Mouse (Mus musculus): ENCODE measurements around the gene Emilin3. TPM values are rescaled to one million over a fixed set of nuclear protein-coding genes. Genes with fewer than 3 reads are reported as not detected.

Emilin3 gene
- total RNA-seq, 2 experiments from 2014 or later = not detected

- ATAC-seq (replicated peaks; ENCODE audit: low FRiP score, poor library complexity, severe bottlenecking) = no peak
These were observed 6.2 kb upstream of the Emilin3 start for GRCm38 (mm10) chr2:160918154-160918929.

DNA sequence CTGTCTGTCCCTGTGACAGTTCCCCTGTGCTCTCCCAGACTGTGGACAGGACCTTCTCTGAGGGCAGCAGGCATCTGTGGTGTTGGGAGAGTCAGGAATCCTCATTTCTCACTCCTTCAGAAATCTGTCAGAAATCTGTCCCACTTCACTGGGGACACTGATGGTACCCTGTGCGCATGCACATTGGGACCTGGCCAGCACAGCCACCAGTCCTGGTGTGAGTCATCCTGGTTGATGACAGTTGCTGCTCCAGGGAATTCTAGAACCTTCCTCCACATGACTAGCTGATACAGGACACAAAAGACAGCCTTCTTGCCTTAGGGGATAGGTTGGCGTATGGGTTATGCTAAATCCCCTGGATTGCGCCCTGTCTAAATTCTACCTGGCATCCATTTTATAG is 5.2 kb upstream of the Emilin3 start:
- ATAC-seq (replicated peaks; ENCODE audit: low FRiP score, poor library complexity, severe bottlenecking) = no peak

DNA sequence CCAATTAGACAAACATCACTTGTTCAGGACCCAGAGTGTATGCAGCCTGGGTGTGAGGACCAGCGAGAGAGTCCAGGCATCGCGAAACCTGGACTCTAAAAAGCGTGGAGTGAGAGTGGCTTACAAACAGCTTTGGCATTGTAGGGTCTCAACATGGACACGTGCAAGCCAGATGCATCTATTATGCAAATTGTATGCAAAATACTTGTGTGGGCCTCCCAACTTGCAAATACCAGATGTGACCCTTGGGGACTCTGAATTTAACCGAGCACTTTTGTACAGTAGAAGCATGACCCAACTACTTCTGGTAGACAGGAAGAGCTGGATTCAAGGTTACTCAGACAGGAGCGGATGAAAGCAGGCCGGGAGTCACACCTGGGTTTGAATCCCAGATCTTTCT is 4.6 kb upstream of the Emilin3 start:
- ATAC-seq (replicated peaks; ENCODE audit: low FRiP score, poor library complexity, severe bottlenecking) = no peak

DNA sequence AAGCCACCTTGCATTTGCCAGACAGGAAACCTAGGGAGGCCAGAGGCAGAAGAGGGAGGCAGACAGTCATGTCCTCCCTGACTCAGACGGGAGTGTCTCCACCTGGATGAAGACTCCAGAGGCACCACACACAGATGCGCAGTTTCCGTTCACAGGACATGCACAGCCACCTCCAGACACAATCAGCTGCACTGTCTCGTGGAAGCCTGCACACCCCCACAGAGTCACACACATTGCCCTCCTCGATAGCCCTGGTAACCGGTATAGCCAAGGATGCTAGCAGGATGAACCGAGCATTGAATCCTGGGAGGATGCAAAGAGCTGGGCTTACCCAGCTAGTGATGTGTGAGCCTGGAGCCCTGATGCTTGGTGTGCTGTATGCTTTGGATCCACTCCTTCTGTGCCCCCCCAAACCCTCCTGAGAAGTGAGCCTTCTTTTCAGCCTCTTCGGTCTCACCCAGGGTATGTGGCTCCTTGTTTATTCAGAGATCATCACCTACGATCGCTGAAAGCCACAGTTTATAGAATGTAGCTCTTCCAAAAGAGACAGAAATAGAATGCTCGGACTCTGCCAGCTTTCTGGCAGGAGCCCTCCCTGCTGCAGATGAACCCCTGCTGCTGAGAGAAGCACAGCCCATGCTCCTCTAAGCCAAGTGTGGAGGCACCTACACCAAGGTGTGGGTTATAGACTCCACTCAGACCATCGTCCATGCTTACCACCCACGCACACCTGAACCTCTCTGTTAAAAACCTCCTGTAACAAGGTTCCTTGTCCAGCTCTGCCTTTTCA is 3.9 kb upstream of the Emilin3 start:
- no peak for ATAC-seq (replicated peaks; ENCODE audit: low FRiP score, poor library complexity, severe bottlenecking)

DNA sequence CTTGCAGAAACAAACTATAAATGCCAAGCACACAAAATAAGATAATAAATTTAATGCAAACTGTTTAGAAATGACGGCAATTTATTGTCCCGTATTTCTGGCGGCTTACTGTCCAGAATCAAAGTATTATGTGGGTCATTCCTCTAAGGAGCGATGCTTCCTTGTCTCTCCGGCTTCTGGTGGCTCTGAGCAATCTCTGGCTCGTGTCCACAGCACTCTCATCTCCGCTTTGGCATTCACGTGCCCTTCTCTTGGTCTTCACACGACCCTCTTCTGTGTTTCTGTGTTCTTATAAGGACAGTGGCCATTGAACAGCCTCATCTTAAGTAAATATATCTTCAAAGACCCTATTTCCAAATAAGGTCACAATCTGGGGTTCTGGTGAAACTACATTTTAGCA is 2.5 kb upstream of the Emilin3 start:
- ATAC-seq (replicated peaks; ENCODE audit: low FRiP score, poor library complexity, severe bottlenecking) = no peak

DNA sequence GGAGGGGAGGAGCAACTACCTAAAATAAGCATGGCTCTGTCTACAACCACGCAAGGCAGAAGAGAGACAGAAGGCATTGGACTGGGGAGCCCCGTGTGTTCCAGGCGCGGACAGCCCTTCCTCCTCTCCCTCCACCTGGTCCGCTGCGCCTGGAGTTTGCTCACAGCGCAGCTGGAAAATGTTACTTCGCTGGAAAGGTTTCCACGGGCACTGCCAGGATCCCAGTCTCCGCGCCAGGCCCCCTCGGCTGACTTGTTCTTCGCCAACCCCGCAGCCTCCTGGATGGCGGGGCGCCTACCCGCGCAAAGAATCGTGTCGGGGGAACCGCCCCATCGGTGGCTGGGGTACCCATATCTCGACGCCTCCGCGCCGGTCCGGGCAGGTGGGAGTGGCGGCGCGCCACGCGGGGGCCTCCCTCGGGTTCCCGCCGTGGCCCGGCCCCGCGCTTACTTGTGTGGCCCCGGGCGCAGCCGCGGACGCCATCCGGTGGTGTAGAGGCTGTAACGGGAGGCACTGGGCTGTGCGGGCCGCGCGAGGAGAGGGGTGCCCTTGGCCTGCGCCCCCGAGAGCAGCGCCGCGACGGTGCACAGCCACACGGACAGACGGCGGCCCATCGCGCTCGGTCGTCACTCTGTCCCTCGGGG is 448 bp downstream of the Emilin3 start:
- ATAC-seq (replicated peaks; ENCODE audit: low FRiP score, poor library complexity, severe bottlenecking) = no peak

- ATAC-seq (replicated peaks; ENCODE audit: low FRiP score, poor library complexity, severe bottlenecking) = no peak
These were observed 1.5 kb downstream of the Emilin3 start for GRCm38 (mm10) chr2:160910633-160911032.

DNA sequence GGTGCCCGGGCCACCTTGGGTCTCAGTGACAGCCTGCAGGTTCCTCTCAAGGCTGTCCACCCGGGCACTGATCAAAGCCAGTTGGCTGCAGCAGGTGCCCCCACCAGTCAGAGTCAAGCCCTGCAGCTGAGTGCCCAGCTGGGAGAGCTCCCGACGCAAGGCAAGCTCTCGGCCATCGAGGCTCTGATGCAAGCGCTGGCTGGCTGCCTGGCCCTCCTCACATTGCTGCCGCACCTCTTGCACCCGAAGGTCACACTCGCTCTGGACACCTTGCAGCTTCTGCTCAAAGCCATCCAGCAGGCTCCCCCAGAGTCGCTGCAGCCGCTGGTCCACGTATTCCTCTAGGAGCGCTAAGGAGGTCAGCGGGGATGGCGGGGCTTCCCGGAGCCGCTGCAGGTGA is 3.5 kb downstream of the Emilin3 start:
- ATAC-seq (replicated peaks; ENCODE audit: low FRiP score, poor library complexity, severe bottlenecking) = no peak

DNA sequence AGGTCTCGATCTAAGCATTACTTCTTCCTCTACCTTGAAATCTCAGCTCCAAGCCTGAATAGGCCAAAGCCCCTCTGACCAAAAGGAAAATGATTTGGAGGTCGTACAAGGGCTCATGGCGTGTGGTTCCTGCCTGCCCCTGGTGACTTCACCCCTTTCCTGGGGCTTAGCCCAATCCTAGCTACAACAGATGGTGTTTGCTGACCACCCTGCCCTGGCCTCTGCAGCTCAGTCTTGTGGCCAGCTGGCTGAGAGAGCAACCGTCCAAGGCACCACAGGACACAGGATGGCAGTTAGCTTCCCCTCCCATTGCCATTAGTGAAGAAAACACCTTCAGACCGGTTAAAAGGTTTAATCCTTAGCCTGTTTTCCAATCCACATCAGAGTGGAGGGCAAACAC is 6.0 kb downstream of the Emilin3 start:
- no peak for ATAC-seq (replicated peaks; ENCODE audit: low FRiP score, poor library complexity, severe bottlenecking)

DNA sequence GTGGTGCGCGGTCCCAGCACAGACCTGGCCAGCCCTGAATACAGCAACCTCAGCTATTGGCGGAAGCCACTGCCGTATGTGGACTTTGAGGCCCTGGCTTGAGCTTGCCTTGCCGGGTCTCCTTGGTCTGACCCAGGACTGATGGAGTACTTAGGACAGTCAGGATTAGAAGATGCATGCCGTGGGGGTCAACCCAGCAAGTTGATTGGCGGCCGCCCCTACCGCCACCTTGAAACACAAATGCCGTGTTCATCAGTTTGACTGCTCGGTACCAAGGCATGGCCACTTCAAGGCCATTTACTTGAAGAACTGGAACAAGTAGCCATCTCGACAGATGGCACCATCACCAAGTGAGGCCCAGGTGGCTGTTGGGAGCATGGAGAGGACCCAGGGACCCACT is 6.8 kb downstream of the Emilin3 start:
- no peak for ATAC-seq (replicated peaks; ENCODE audit: low FRiP score, poor library complexity, severe bottlenecking)

DNA sequence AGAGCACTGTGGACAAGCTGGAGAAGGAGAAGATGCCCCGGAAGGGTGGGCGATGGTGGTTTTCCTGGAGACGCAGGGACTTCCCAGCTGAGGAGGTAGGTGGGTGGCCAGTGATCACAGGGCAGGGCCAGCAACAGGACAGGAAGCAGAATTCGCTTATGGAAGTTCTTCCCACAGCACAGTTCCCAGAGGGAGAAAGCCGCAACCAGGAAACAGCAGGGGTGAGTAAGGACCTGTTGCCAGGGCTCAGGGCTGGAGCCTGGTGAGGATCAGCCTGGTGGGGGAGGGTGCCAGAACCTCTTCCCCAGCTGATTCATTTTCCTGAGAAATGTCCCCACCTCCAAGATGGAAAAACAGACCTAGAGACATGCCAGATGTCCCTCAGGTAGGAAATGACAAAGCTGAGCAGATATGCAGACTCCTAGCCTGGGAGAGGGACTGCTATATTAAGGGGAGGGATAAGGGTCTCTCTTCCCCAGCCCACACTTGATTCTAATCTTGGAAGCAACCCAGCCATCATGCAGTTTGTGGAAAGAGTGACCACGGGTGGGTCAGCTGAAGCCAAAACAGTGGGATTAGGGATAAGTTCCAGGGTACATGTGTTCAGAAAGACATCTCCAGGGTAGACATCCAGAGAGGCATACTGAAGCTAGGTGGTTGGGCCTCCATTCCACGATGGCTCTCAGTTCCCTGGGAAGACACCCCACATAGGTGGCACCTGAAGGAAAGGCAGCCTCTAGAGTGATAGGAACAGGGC is 10.3 kb downstream of the Emilin3 start:
- no peak for ATAC-seq (replicated peaks; ENCODE audit: low FRiP score, poor library complexity, severe bottlenecking)

- no peak for ATAC-seq (replicated peaks; ENCODE audit: low FRiP score, poor library complexity, severe bottlenecking)
These were observed 20.4 kb downstream of the Emilin3 start for GRCm38 (mm10) chr2:160891697-160892096.

GRCm38 (mm10) chr2:160891045-160891444 is 21.1 kb downstream of the Emilin3 start:
- ATAC-seq (replicated peaks; ENCODE audit: low FRiP score, poor library complexity, severe bottlenecking) = no peak

DNA sequence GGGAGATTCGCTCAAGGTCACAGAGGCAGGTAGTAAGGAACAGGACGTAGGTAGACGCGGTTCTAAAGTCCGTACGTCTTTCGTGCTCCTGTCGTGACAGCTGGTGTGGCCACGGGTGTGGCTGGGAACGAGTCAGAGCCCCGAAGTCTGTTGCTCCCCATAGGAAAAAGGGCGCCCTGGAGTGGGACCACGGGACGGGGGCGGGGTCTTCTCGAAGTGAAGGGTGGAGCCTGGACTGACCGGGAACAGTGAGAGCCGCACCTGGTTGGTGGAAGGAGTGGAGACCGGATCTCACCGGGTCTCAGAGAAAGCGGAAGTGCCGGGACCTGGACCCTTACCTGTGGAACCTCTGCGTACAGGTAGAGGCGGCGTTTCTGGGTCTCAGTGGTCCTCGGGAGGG is 24.3 kb downstream of the Emilin3 start:
- ATAC-seq (replicated peaks; ENCODE audit: low FRiP score, poor library complexity, severe bottlenecking) = no peak

- peak; percentile 84 for ATAC-seq (replicated peaks; ENCODE audit: low FRiP score, poor library complexity, severe bottlenecking)
These were observed 24.8 kb downstream of the Emilin3 start for GRCm38 (mm10) chr2:160887284-160887683.

GRCm38 (mm10) chr2:160886221-160886620 is 25.9 kb downstream of the Emilin3 start:
- no peak for ATAC-seq (replicated peaks; ENCODE audit: low FRiP score, poor library complexity, severe bottlenecking)

DNA sequence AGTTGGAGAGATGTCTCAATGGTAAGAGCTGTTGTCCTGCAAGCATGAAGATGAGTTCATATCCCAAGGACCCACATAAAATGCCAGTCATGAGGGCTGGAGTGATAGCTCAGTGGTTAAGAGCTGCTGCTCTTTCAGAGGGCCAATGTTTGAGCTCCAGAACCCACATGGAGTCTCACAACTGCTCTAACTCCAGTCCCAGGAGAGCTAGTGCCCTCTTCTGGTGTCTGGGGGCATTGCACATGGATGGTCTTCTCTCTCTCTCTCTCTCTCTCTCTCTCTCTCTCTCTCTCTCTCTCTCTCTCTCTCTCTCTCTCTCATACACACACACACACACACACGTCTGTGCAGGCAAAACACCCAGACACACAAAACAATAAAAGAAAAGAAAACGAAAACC is 27.3 kb downstream of the Emilin3 start:
- ATAC-seq (replicated peaks; ENCODE audit: low FRiP score, poor library complexity, severe bottlenecking) = no peak

- no peak for ATAC-seq (replicated peaks; ENCODE audit: low FRiP score, poor library complexity, severe bottlenecking)
These were observed 28.2 kb downstream of the Emilin3 start for GRCm38 (mm10) chr2:160883912-160884311.

DNA sequence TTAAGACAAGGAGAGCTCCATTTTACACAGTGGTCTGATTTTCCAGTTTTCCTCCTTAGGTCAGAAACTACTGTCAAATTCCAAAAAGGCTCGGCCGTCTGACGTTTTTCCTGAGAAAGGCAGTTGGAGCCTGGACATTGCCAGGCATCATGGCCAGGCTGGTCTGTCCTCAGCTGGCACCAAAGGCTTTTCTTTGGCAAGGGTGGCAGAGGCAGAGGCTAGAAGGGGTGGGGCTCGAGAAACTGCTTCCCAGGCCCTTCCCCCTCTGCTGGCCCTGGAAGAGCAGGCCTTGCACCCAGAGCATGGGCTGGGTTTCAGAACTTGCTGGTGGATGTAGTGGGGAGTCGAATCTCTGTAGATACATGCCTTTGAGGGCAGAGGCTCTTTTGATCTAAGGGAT is 29.7 kb downstream of the Emilin3 start:
- no peak for ATAC-seq (replicated peaks; ENCODE audit: low FRiP score, poor library complexity, severe bottlenecking)

DNA sequence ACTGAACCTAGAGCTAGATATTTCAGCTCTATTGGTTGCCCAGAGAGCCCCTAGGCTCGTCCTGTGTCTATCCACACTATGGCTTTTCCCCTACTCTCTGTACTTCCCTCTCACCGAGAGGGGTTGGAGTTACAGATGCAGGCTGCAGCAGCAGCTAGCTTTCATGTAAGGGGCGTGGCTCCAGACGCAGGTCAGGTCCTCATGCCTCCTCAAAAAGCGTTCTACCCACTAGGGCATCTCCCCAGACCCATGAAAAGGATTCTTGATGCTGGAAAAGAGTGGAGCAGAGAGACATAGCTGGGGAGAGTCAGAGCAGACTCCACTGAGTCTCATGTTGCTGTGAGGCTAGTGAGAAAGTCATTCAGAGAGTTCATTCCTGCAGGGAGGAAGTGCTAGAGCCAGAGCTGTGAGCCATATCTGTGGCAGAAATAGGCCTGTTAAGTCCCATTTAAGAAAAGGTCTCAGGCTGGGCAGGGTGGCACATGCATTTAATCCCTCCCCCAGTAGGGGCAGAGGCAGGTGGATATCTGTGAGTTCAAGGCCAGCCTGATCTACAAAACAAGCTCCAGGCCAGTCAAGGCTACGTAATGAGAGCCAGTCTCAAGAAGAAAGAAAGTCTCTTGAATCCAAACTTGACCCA is 30.5 kb downstream of the Emilin3 start:
- ATAC-seq (replicated peaks; ENCODE audit: low FRiP score, poor library complexity, severe bottlenecking) = no peak
